Mouse (Mus musculus) T-helper 2 cell (primary cell): ENCODE data around the gene Cnksr3.

Source experiments
- in situ Hi-C: fragments of 300-600 bp; cut with MboI, MseI; formaldehyde crosslinking; loops from one replicate; pipeline ENCODE4 v1.15.1; 2025; ENCODE audit warnings: high pct_unique_total_duplicates

Cnksr3 gene

DNA sequence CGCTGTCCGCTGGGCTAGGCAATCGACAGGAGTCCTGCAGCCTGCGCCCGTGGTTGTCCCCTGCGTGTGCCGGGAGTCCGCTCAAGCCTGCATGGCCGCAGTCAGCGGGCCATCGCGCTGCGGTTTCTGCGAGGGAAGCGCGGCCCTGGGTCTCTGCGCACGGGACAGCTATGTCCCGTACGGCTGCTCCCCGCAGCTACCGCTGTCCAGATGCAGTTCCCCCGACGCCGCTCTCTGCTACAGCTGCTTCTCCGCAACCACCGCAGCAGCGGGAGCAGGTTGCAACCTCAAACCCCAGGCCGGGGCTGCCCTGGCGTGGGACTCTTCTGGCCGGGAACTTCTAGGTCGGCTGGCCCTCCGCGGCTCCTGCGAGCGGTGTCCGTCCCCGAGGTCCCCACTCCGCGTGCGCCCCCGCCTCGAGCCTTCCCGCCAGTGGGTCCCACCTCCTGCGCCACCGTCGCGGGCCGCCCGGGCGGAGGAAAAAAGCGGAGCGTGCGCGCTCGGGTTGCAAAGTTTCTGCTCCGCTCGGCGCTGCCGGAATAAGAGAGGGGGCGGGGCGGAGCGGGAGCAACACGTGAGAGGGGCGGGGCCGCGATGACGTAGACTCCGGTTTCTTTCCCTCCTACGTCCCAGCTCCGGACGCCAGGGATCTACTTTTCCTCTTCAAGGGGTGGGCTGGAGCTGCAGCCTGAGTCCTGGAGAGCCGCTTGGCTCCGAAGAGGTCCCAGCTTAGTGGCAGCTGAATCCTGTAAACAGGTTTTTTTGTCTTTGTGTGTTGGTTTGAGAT is at the start of gene Cnksr3:
Gene Cnksr3, minus strand, starts transcription at position 542 of the 787 bp plus-strand sequence.
- in situ Hi-C loops: no loop called here

DNA sequence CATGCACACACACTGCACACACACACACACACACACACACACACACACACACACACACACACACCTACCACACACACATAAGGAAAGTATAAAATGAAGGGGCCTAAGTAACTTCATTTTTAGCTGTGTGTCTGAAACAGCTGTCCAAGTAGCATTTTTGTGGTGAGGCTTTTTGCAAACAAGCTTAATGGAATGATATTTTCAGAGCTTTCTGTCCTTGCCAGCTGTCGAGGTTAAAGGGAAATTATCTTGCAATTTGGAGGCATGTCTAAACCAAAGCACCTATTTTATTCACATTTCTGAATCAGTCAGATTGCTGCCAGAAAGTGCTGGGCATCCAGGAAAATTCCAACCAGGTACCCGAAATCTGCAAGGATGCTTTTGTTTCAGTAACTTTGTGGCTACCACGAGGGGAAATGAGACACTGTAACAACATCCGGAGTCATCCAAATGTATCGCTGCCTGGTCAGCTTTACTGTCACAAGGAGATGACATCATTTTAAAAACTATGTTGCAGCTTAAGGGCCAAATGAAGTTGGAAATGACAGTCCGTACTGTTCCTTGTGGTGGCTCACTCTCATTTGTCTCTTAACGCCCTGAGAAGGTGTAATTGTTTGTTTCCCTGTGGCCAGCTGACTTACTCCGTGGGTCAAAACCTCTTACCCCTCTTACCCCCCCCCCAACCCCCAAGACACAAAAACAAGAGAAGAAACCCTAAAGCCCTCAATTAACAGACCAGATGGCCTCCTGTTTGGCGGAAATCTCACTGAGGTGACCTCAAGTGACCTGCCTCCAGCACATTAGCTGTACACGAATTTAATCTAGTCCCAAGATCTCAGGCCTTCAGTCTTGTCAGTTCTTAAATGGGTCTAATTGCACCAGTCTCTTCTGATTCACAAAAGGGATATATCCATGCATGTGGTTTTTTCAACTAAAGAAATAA is 48.4 kb upstream of the Cnksr3 start:
- in situ Hi-C loops: no loop called here

DNA sequence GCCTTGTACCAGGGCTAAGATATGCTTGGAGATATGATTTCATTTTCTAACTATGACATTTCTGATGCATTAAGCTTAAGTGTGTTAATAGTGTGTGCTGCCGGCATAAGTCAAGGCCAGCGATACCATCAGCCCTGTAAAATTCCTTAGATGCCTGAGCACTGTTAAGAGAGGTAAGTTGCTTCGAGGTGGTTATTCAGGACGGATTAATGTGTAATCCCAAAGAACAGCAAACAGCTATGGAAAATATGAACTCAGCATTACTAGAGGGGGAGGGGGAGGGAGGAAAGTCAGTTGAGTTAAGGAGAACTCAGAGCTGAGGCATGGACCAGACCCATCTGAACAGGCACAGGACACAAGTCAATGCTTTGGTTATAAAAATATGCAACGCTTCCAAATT is 46.6 kb upstream of the Cnksr3 start:
- in situ Hi-C loops: no loop called here

DNA sequence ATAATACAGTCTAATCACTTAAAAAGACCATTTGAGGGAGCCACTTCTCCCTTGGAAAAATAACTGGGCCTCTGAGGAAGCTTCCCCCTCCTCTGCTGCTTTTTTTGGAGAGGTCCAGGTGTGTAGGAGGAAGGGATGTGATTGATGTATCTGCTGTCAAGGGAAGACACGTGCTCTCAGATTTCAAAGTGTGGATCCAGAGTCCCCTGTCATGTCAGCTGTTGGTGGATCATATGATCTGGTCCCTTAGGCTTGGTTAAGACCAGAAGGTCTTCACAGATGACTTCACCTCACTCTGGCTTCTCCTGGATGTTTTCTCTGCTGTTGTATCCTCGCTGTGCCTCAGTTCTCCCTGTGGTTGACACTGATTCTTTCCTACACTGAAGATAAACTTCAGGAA is 38.4 kb upstream of the Cnksr3 start:
- in situ Hi-C loops: no loop called here

DNA sequence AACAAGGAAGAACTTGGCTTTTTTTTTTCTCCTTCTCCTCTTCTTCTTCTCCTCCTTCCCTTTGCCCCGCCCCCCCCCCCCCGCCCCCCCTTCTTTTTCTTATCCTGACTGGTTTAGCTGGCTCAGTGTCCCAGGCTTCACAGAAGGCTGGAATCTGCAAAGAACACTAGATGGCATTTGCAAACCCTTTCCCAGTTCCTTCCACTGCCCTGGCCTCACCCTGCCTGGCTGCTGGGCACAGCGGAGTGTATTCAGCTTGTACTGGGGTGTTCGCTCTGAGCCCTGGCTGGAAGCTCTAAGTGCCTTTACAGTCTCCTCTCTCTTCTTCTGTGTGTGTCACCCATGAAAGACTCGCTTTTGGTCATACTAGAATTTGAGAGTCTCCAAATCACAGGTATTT is 22.6 kb upstream of the Cnksr3 start:
- in situ Hi-C loops: loop anchor here (10.0 kb wide), 1 partner anchor 370 kb away; no protein-coding TSS in a partner anchor

DNA sequence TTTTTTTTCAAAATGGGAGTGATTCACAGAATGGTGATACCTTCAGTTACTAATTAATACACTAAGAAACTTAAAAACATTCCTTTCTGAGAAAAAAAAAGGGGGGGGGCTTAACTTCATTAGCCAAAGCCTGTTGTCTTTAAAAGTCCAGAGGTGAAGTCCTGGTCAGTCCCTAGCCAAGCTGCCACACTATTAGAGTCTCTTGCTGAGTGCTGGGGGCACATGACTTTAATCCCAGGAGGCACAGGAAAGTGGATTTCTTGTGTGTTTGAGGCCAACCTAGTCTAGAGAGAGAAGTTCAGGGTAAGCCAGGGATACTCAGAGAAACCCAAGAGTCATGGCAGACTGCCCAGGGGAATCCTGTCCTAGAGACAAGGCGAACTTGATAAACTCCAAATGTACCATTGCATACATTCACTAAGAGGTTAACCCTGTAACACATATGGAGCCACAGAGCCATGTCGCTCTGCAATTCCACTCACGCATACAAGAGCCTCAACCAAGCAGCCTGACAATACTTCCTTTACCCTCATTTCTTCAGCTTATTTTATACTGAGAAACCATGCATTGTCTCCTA is 5.6 kb upstream of the Cnksr3 start:
- in situ Hi-C loops: no loop called here

DNA sequence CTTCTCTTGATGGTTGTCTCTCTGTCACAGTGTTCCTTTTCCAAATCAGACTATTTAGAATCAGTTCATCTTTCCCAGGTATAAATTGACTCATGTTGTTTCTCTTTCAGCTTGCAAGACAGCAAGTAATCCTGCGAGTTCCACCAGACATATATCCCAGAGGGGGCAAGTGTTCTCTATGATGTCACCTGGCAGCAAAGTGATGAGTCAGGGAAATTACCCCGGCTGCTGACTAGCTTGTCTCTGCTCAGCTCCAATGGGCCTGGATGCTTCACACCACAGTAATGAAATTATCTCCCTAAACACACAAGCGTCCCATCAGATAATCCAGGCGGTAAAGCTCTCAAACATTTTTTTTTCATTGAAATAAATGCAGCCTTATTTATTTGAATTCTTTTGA is 2.7 kb upstream of the Cnksr3 start:
- in situ Hi-C loops: no loop called here

DNA sequence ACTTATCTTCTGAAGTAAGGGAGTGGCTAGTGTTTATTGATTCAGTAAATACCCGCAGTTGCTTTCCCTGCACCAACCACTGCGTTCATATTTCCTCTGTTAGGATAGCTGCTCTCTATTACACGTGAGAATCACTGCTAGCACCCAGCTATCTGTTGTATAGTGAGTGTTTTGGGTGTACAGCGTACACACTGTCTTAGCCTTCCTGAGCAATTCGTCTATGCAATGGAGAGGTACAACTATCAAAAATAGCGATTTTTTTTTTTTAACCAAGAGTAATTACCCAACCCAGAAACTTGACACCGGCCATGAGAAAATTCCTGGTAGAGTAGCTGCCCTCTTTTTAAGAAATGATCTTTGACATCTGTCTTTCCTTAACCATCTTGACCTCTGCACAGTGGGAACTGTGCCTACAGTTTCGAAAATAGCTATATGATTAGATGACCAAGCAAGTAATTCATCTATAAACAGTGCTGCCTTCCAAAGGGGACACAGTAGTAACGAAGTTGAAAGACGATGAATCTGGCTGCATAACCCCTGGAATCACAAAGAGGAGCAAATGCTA is 1.1 kb upstream of the Cnksr3 start:
- in situ Hi-C loops: no loop called here

DNA sequence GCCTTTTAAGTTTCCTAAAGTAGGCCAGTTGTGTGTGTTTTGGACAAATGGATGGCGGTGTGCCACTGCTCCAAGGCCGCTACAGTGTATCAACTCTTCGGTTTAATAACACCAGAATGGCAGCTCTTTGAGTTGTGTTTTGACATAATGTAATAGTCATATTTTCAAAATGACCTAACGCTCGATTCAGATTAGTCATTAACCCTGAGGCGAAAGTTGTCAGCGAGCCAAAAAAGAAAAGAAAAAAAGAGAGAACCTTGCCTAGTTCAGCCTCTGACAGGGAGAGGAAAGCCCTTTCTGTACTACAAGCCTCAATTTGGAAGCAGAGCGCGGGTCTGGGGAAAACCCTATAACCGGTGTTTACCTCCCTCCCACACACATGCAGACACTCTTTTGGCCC is 500 bp upstream of the Cnksr3 start:
- in situ Hi-C loops: no loop called here

DNA sequence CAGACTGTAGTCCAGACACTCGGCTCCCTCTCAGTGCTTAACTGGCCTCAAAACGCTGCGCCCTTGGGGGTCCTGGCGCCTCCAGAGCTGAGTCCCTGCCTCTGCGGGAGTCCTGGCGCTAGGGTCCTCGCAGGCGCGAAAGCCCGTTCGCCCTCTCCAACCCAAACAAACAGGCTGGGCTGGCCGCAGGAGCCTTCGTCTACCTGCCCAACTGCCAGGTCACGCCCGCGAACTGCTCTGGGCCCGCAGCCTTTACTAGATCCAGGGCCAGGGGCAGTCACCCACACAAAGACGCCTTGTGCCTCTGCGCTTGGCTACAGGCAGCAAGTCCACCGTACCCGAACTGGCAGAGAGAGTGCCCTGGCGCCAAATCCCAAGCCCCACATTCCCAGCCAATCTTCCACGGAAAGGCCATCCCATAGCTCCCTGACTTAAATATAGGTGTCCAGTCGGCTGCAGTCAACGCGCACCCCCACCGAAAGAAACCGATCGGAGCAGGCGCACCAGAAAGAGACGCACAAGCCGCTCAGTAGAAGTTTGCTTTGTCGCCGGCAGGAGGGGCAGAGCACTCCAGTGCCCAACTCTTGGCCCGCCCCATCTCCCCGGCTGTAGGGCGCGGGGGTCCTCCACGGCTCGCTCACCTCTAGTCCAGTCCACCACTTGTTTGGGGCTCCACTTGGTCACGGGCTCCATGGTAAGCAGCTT is 894 bp downstream of the Cnksr3 start:
- in situ Hi-C loops: no loop called here

DNA sequence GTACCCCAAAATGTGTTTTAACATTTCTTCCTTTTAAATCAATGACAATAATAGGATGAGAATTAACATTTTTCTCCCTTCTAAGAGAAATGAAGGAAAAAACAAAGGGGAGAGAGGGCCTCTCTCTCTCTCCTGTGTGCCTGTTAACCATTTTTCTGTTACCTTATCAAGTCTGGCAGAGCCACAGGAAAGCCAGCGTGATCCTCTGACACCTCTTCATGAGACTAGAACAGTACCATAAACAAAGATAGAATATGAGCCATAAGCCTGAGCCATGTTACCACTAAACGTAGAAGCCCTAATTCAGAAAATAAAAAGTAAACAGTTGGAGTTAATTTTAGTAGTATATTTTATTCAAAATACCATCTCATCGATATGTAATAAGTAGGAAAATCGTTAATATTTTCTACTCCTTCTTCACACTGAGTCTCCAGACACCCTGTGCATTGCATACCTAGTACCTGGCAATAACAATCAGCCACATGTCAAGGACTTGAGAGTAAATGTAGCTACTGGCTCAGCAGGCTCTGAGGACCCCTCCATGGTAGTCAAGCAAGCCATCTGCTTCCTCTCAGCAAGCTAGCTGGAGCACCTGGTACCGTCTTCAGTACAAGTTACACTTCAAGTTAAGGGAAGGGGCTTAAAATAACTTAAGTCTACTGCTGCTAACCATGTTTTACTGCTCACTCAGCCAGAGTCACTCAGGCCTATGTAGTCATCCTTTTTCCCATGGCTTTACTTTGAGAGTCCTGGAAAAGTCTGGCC is 2.2 kb downstream of the Cnksr3 start:
- in situ Hi-C loops: loop anchor here (5.0 kb wide), 1 partner anchor 467 kb away; no protein-coding TSS in a partner anchor

DNA sequence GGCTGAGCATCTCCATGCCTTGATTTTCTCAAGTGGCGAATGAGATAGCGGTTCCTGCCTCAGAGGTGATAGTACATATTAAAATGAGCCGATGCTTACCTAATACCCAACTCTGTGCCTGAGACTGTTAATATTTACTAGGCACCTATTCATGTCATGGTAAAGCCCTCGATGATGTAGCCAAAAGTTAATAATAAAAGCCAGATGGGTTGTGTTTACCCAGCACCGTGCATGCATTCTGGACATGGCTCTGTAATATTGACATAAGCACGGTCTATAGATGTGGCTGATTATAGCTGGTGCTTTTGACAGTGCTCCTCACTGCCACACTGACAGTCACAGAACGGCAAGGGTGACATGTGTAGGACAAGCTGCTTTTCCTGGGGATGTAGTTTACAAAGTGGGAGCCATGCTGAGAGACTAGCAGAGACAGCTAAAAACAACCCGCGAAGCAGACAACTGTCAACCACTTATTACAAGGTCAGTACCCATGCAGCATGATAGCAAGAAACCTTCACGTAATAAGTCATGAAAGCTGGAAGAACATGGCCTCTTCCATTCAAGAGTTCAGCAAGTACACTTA is 3.1 kb downstream of the Cnksr3 start:
- in situ Hi-C loops: loop anchor here (5.0 kb wide), 1 partner anchor 468 kb away; no protein-coding TSS in a partner anchor

DNA sequence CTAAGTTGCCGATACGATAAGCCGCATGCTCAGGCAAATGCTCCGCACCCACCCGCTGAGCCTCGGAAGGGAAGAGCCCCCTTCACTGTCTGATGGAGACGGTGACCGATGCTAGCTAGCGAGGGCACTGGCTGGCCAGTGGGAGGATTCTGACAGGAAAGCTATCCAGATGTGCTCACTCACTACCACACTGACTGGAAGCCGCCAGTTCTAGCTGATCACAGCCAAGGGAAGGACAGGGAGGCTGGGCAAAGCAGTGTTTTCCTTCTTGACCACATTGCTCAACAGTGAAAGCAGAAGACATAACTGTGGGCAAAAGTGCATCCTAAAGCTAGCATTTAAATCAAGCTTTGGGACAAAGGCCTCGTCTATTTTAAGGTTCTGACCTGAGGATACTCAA is 4.7 kb downstream of the Cnksr3 start:
- in situ Hi-C loops: loop anchor here (5.0 kb wide), 1 partner anchor 470 kb away; no protein-coding TSS in a partner anchor

DNA sequence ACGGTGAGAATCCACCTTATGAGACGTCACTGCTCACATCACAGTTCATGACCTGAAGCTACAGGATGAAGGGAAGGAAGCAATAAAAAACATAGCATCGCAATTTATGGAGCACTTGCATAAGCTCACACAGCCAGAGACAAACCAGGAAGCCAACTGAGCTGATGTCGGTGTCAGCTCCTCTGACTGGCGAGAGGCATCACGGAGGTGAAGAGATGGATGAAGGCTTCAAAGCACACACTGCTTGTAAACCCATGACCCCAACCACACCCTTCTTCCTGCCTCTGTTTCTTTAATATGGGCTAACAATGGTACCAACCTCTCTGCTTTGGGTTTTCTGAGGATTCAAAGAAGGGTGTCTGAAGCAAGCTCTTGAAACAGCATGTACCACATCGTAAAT is 5.5 kb downstream of the Cnksr3 start:
- in situ Hi-C loops: loop anchor here (5.0 kb wide), 1 partner anchor 471 kb away; no protein-coding TSS in a partner anchor

DNA sequence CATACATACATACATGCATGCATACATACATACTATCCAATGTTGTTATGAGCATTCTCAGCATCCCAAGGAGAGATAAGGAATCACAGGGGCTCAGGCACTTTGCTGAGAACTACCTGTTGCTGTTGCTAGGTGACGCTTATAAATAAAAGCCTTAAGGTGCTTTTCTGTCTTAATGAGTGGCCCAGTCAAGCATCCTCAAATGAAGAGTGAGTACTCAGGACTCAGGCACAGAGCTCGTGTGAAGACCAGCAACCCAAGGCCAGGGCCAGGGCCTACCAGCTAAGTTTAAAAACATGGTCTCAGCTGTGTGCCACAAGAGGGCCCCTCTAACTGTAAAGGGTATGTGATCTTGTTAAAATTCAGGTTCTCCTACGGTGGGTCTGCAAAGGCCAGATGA is 6.5 kb downstream of the Cnksr3 start:
- in situ Hi-C loops: loop anchor here (5.0 kb wide), 1 partner anchor 472 kb away; no protein-coding TSS in a partner anchor

DNA sequence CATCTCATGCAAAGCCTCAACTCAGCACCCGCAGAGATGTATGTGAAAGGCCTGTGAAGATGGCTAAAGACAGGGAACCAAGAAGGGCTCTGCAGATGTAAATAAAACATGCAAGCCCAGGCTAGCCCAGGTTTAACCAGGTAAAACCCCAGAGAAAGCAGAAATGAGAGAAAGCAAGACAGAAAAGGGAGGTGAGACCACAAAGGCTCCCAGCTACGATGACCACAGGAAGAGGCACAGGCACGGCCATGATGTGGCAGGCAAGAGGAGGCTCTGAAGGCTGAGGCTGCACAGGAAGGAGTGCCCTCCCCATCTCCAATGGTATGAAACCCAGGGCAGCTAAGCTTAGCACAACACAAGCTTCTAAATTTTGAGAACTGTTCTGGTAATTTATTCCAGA is 7.1 kb downstream of the Cnksr3 start:
- in situ Hi-C loops: loop anchor here (5.0 kb wide), 1 partner anchor 472 kb away; no protein-coding TSS in a partner anchor

DNA sequence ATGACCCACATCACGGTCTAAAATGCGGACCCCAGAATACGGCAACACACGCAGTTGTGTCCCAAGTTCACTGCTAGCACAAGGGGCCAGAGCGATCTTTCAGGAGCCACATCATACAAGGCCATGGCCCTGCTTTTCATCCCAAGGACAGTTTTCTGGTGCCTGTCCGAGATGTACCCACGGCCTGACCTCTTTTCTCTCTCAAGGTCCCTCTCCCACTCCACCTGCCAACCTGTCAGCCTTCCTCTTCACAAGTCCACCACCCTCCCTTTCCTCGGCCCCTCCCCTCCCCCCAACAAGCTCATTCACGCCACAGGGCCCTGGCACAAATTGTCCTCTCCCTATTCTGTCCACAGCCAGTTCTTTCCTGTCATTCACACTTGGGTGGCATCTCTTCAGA is 9.5 kb downstream of the Cnksr3 start:
- in situ Hi-C loops: no loop called here

DNA sequence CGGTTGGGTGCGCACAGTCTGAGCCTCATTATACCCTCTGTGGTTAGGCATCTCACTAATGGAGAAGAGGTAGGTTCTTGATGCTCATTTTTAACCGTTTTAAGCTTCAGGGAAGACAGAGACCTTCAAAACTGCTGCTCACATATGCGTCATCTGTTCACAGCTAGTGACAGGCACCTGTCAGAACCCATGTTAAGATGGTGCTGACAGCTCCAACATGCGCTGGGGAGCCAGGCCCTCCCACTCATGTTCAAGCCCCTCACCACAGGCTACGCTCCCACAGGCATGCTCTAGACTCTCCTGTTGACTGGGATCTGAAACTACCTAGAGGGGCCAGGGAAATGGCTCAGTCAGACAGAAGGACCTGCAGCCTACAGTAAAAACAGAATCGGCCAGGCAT is 11.4 kb downstream of the Cnksr3 start:
- in situ Hi-C loops: no loop called here

DNA sequence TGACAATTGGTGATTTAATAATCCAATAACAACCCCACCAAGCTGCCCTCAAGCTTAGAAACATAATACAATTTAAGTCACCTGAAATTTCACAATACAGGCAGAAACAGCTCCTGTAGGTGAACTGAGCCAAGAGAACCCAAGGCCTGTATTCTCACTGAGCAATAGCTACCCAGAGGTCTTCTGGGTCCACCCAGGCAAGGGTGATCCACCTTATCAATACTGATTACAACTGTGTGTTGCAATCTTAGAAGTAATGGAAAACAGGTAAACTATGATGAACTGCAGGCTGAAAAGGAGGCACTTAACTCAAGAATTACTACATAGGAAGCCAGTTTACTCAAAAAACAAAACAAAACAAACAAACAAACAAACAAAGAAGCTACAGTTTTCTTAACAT is 13.8 kb downstream of the Cnksr3 start:
- in situ Hi-C loops: no loop called here

DNA sequence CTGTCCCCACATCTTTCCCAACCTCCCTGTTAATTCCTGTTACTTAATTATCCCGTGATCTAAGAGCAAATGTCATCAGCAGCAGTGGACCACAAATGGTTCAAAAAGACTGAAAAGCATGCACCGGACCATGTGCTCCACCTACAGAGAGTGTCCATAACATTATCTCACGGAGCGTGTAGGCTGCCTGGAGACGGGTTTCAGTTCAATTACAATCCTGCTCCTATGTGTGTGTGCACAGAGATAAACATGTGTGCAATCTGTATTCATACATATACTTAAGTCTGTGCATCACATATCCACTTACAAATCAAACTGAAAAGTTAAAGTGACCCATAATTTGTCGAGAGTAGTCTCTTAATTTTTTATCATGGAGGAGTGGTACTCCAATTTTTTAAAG is 14.3 kb downstream of the Cnksr3 start:
- in situ Hi-C loops: no loop called here
